In genomic region chr2:68744599-68744998, GRCm38 (mm10) we compare ENCODE assay signal across 10 mouse cellular contexts.
A peak's percentile ranks its signal among the peaks of the same experiment; 100 is the strongest.
DNase-seq lines count a peak whose midpoint lies in the region; ATAC-seq lines count a peak whose summit lies in the region.
"Had no signal": no experiment of that assay in that cellular context is flagged by ENCODE, and none has a peak within 500 bp of the region (broad histone marks: within the 10 kb centered on the region; RNA-seq: fewer than 3 reads in every experiment).

No protein-coding gene starts in this region.

- 0 out of 2 replicates have a peak, but pooled peaks have one; percentile 49 for ATAC-seq in kidney, embryonic 15.5 days (replicated peaks; ENCODE audit: low FRiP score)

- no peak overlapping the region for H3K9ac ChIP-seq in kidney, embryonic 15.5 days

- no peaks in the 10 kb centered on the region for H3K9me3 ChIP-seq in kidney, embryonic 15.5 days (replicated peaks)
- no peaks in the 10 kb centered on the region for H3K9me3 ChIP-seq in limb, embryonic 10.5 days (replicated peaks)

- H3K4me3 ChIP-seq in kidney, embryonic 15.5 days (replicated peaks): no peak overlapping the region
- H3K4me3 ChIP-seq in limb, embryonic 10.5 days: no peak overlapping the region
- H3K4me3 ChIP-seq: megakaryocyte, embryonic 14.5 days had no signal

- H3K27me3 ChIP-seq in kidney, embryonic 15.5 days: no peaks in the 10 kb centered on the region
- no peaks in the 10 kb centered on the region for H3K27me3 ChIP-seq in limb, embryonic 10.5 days (ENCODE audit: low read depth, poor library complexity, severe bottlenecking)
- H3K27me3 ChIP-seq: megakaryocyte, embryonic 14.5 days had no signal

- H3K36me3 ChIP-seq in kidney, embryonic 15.5 days: no peaks in the 10 kb centered on the region
- H3K36me3 ChIP-seq in limb, embryonic 10.5 days: no peaks in the 10 kb centered on the region

- no peak for DNase-seq in kidney, adult 8-10 months
- DNase-seq in CD4-positive helper T cell, adult 2 months (ENCODE audit: low read depth, low spot score): peak; percentile 5
- peak; percentile 55 for DNase-seq in NIH3T3 (ENCODE audit: low read depth)
- peak; percentile 8 for DNase-seq in kidney, postnatal 10 days
- no peak for DNase-seq in ovary, postnatal 14 days (ENCODE audit: low spot score)
- no peak for DNase-seq in limb, embryonic 10.5 days (ENCODE audit: low spot score)
- DNase-seq: gastrocnemius, postnatal 25 days; right cerebral cortex, postnatal 14 days had no signal

- 78% methylated on average over 4 of the region's 4 CpGs for WGBS in kidney, embryonic 15.5 days
- WGBS in limb, embryonic 10.5 days: 85% methylated on average over 4 of the region's 4 CpGs

- no peaks in the 10 kb centered on the region for H3K4me1 ChIP-seq in kidney, embryonic 15.5 days
- H3K4me1 ChIP-seq in limb, embryonic 10.5 days: no peaks in the 10 kb centered on the region
- H3K4me1 ChIP-seq: megakaryocyte, embryonic 14.5 days had no signal

- no peak overlapping the region for H3K27ac ChIP-seq in kidney, embryonic 15.5 days
- H3K27ac ChIP-seq in limb, embryonic 10.5 days: no peak overlapping the region

- H3K4me2 ChIP-seq in kidney, embryonic 15.5 days: no peak overlapping the region

Comparison
In these comparisons a context has a peak if more than half of its experiments do, and no peak if none do; other contexts are left out.
1. DNase-seq: peak in CD4-positive helper T cell, adult 2 months (single experiment), NIH3T3 (single experiment) and kidney, postnatal 10 days (single experiment); none in kidney, adult 8-10 months (0 of 2), ovary, postnatal 14 days (single experiment) and limb, embryonic 10.5 days (single experiment).